Mouse (Mus musculus): Measurements from ENCODE around the gene Smtnl2. TPM values are rescaled to one million over a fixed set of nuclear protein-coding genes. Genes with fewer than 3 reads are reported as not detected.

Smtnl2 gene
- total and polyA plus RNA-seq, 2 experiments, result 0.43 to 0.55 TPM

DNA sequence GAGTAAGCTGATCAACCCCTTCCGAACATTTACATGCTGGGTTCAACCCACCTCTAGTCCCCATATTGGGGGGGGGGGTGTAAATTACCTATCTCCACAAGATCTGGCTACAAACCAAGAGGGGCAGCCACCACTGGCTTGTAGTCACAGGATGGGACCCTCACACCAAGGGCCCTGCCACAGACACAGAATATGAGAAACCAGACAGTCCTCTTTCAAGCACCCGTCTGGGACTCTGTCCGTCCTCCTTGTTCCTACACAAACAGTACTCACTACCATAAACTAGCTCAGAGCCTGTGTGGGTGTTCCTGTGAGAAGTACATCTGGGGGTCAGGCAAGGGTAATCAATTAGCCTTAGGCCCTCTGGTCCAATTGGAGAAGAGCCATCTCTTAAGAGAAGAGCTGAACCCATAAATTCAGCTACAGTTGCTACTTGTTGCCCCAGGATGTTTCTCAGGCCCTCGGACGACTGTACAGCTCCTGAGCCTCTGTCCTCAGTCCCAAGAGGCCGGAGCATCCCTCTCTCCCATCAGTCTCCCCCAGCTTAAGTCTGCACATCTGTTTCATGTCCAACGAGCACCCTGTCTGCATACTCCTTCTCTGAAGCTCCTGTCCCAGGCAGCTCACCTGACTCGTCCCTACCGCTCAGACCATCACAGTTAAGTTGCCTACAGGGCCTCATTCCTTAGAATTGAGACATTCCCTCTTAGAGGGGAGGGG lies 2.9 kb downstream of the Smtnl2 start:
- no peaks in the 10 kb centered on the region for H3K27me3 ChIP-seq (ENCODE audit: control insufficient read depth, insufficient read depth, low read length)
- H3K79me2 ChIP-seq (ENCODE audit: control insufficient read depth, insufficient read depth, low read length), result no peaks in the 10 kb centered on the region
- no peak overlapping the region for H3K9ac ChIP-seq (ENCODE audit: low read depth, low read length)
- peaks cover 4% of the 10 kb centered on the region; the same call in 1 of the 2 replicates for H3K4me1 ChIP-seq (ENCODE audit: control insufficient read depth, insufficient read depth, low read length)
- no peaks in the 10 kb centered on the region for H3K36me3 ChIP-seq (ENCODE audit: control insufficient read depth, insufficient read depth, low read length)
- no peak overlapping the region for H3K4me3 ChIP-seq (ENCODE audit: insufficient read depth, low read depth, low read length)
- H3K27ac ChIP-seq (replicated peaks; ENCODE audit: insufficient read depth, low read depth, low read length), result no peak overlapping the region
- no peak for TF ChIP-seq POLR2A (IDR thresholded peaks at IDR 0.05; ENCODE audit: extremely low read depth, insufficient read depth, low read length)
- no peak for TF ChIP-seq CTCF (IDR thresholded peaks at IDR 0.05; ENCODE audit: low read depth, low read length)
- 90% methylated on average over 9 of the region's 9 CpGs for WGBS
- no peak for DNase-seq (ENCODE audit: extremely low read depth, low read depth, low spot score)

DNA sequence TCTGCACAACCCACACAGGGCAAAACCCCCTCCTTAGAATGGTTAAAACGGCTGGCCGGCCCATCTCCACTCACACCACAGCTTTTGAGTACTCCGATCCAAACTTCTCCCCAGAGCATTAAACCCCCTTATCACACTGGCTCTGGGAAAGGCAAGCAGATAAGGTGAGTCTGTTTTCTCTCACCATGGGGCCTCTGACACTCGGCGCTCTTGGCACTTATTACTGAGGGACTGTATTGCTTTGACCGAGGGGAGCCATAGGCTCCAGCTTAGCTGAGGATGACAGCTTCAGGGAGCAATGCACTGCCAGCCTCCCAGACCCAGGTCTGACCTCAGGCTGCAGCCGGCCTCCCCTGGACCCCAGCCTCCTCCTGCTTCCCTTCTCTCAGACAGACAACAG lies 3.9 kb downstream of the Smtnl2 start:
- no peak for TF ChIP-seq CTCF (IDR thresholded peaks at IDR 0.05; ENCODE audit: low read depth, low read length)
- no peak for TF ChIP-seq POLR2A (IDR thresholded peaks at IDR 0.05; ENCODE audit: extremely low read depth, insufficient read depth, low read length)
- no peak overlapping the region for H3K27ac ChIP-seq (replicated peaks; ENCODE audit: insufficient read depth, low read depth, low read length)
- H3K27me3 ChIP-seq (ENCODE audit: control insufficient read depth, insufficient read depth, low read length), result no peaks in the 10 kb centered on the region
- no peak for DNase-seq (ENCODE audit: extremely low read depth, low read depth, low spot score)
- no peak overlapping the region for H3K4me3 ChIP-seq (ENCODE audit: insufficient read depth, low read depth, low read length)
- H3K79me2 ChIP-seq (ENCODE audit: control insufficient read depth, insufficient read depth, low read length), result no peaks in the 10 kb centered on the region
- WGBS, result 51% methylated on average over 7 of the region's 7 CpGs
- no peaks in the 10 kb centered on the region for H3K36me3 ChIP-seq (ENCODE audit: control insufficient read depth, insufficient read depth, low read length)
- H3K9ac ChIP-seq (ENCODE audit: low read depth, low read length), result no peak overlapping the region
- H3K4me1 ChIP-seq (ENCODE audit: control insufficient read depth, insufficient read depth, low read length), result peaks cover 4% of the 10 kb centered on the region; the same call in 1 of the 2 replicates

DNA sequence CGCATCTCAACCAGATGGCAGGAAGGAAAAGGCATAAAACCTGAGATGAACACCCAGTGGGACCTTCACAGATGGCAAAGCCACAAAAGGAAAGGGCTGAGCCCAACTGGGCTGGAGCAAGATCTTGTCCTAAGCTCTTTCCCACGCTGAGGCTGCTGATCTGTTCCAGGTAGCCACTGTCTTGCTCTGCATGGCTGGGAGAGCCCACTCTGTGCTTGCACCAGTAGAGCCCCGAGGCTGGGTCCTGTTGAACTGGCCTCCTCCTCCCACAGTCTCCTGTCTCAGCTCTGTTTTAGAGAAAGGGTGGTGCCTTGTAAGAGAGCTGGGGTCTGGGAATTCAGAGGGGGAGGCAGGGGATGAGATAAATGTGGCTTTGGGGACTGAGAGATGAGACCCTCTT lies 4.4 kb downstream of the Smtnl2 start:
- TF ChIP-seq POLR2A (IDR thresholded peaks at IDR 0.05; ENCODE audit: extremely low read depth, insufficient read depth, low read length) (no peak), CTCF (IDR thresholded peaks at IDR 0.05; ENCODE audit: low read depth, low read length) (no peak)
- no peak overlapping the region for H3K9ac ChIP-seq (ENCODE audit: low read depth, low read length)
- H3K4me3 ChIP-seq (ENCODE audit: insufficient read depth, low read depth, low read length), result no peak overlapping the region
- no peaks in the 10 kb centered on the region for H3K27me3 ChIP-seq (ENCODE audit: control insufficient read depth, insufficient read depth, low read length)
- H3K79me2 ChIP-seq (ENCODE audit: control insufficient read depth, insufficient read depth, low read length), result no peaks in the 10 kb centered on the region
- no peak overlapping the region for H3K27ac ChIP-seq (replicated peaks; ENCODE audit: insufficient read depth, low read depth, low read length)
- WGBS, result 48% methylated on average over 3 of the region's 3 CpGs
- peaks cover 4% of the 10 kb centered on the region; the same call in 1 of the 2 replicates for H3K4me1 ChIP-seq (ENCODE audit: control insufficient read depth, insufficient read depth, low read length)
- no peaks in the 10 kb centered on the region for H3K36me3 ChIP-seq (ENCODE audit: control insufficient read depth, insufficient read depth, low read length)
- no peak for DNase-seq (ENCODE audit: extremely low read depth, low read depth, low spot score)

DNA sequence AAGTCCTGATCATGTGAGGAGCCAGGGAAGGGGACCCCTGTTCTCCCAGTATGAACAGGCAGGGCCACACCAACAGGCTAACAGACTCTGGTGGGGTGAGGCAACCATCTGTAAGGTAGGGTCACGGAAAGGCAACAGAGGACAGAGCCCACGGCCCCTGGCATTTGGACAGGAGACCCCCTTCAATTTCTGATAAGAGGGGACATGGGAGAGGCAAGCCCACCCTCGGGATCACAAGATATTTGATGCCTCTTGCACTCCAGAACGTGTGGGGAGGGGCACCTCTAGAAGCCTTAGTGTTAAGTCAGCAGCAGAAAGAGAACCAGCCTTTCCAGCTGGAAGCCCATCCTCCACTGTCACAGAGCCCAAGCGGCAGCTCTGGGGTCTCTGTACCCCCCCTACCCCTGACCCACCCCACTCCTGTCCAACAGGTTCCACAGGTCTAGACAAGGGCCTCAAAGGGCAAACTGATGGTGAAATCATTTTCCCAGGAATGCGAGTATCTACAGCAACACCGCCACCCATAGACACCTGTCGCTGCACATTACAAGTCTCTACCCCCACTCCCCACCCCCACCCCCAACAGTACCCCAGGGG lies 5.3 kb downstream of the Smtnl2 start:
- no peak overlapping the region for H3K27ac ChIP-seq (replicated peaks; ENCODE audit: insufficient read depth, low read depth, low read length)
- DNase-seq (ENCODE audit: extremely low read depth, low read depth, low spot score), result no peak
- WGBS, result 75% methylated on average over 8 of the region's 8 CpGs
- no peak overlapping the region for H3K4me3 ChIP-seq (ENCODE audit: insufficient read depth, low read depth, low read length)
- TF ChIP-seq POLR2A (IDR thresholded peaks at IDR 0.05; ENCODE audit: extremely low read depth, insufficient read depth, low read length) (no peak), CTCF (IDR thresholded peaks at IDR 0.05; ENCODE audit: low read depth, low read length) (no peak)
- no peak overlapping the region for H3K9ac ChIP-seq (ENCODE audit: low read depth, low read length)
- no peaks in the 10 kb centered on the region for H3K27me3 ChIP-seq (ENCODE audit: control insufficient read depth, insufficient read depth, low read length)
- peaks cover 4% of the 10 kb centered on the region; the same call in 1 of the 2 replicates for H3K4me1 ChIP-seq (ENCODE audit: control insufficient read depth, insufficient read depth, low read length)
- H3K79me2 ChIP-seq (ENCODE audit: control insufficient read depth, insufficient read depth, low read length), result no peaks in the 10 kb centered on the region
- H3K36me3 ChIP-seq (ENCODE audit: control insufficient read depth, insufficient read depth, low read length), result no peaks in the 10 kb centered on the region

DNA sequence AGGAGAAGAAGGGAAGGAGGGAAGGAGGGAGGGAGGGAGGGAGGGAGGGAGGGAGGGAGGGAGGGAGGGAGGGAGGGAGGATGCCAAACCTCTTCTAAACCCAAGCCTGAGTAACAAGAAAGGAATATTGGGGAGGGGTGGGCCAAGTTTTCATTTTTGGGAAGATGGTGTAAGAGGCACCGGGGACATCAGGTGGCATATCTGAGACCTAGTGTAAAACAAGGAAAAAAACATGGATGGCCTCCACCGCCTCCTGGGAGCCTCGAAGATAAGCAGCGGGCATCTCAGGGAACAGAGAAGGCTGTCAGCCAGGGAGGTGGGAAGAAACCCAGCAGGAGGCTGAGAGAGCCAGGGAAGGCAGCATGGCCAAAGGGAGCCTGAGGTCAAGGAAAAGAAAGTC lies 6.0 kb downstream of the Smtnl2 start:
- no peaks in the 10 kb centered on the region for H3K79me2 ChIP-seq (ENCODE audit: control insufficient read depth, insufficient read depth, low read length)
- no peak for DNase-seq (ENCODE audit: extremely low read depth, low read depth, low spot score)
- H3K4me3 ChIP-seq (ENCODE audit: insufficient read depth, low read depth, low read length), result no peak overlapping the region
- H3K9ac ChIP-seq (ENCODE audit: low read depth, low read length), result no peak overlapping the region
- H3K4me1 ChIP-seq (ENCODE audit: control insufficient read depth, insufficient read depth, low read length), result no peaks in the 10 kb centered on the region
- H3K27ac ChIP-seq (replicated peaks; ENCODE audit: insufficient read depth, low read depth, low read length), result no peak overlapping the region
- no peaks in the 10 kb centered on the region for H3K27me3 ChIP-seq (ENCODE audit: control insufficient read depth, insufficient read depth, low read length)
- no peak for TF ChIP-seq POLR2A (IDR thresholded peaks at IDR 0.05; ENCODE audit: extremely low read depth, insufficient read depth, low read length)
- TF ChIP-seq CTCF (IDR thresholded peaks at IDR 0.05; ENCODE audit: low read depth, low read length), result no peak
- H3K36me3 ChIP-seq (ENCODE audit: control insufficient read depth, insufficient read depth, low read length), result no peaks in the 10 kb centered on the region
- 73% methylated on average over 4 of the region's 4 CpGs for WGBS

DNA sequence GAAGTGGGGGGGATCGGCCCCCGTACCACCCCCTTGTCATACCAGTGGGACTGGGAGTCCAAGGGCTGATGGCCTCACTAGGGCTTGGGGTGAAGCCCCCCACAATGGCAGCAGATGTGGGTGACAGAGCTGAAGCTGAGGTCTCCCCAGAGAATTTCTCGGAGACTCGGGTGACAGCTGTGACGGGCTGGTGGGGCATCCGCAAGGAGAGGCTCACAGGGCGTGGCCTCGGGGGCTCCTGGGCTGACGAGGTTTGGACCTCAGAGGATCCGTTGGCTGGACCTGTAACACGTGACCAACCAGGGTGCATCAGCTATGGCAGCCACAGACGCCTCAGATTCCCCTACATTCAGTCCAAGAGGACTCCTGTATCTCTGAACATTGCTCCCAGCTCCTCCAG lies 8.5 kb downstream of the Smtnl2 start:
- DNase-seq (ENCODE audit: extremely low read depth, low read depth, low spot score), result no peak
- H3K36me3 ChIP-seq (ENCODE audit: control insufficient read depth, insufficient read depth, low read length), result no peaks in the 10 kb centered on the region
- TF ChIP-seq CTCF (IDR thresholded peaks at IDR 0.05; ENCODE audit: low read depth, low read length) (no peak), POLR2A (IDR thresholded peaks at IDR 0.05; ENCODE audit: extremely low read depth, insufficient read depth, low read length) (no peak)
- 96% methylated on average over 12 of the region's 12 CpGs for WGBS
- no peak overlapping the region for H3K4me3 ChIP-seq (ENCODE audit: insufficient read depth, low read depth, low read length)
- no peak overlapping the region for H3K27ac ChIP-seq (replicated peaks; ENCODE audit: insufficient read depth, low read depth, low read length)
- H3K27me3 ChIP-seq (ENCODE audit: control insufficient read depth, insufficient read depth, low read length), result no peaks in the 10 kb centered on the region
- H3K9ac ChIP-seq (ENCODE audit: low read depth, low read length), result no peak overlapping the region
- no peaks in the 10 kb centered on the region for H3K79me2 ChIP-seq (ENCODE audit: control insufficient read depth, insufficient read depth, low read length)
- H3K4me1 ChIP-seq (ENCODE audit: control insufficient read depth, insufficient read depth, low read length), result no peaks in the 10 kb centered on the region
